Mouse (Mus musculus) neural tube, embryonic 13.5 days (tissue): ENCODE results near the gene Zdhhc1. TPM values are rescaled to one million over a fixed set of nuclear protein-coding genes. Genes with fewer than 3 reads are reported as not detected.

Source experiments
- ATAC-seq: fragments of 200-750 bp; cut with Nextera tagmentation; 2 replicates; pipeline ENCODE4 v1.8.0; 2017; ENCODE audit warnings: low read depth, mild to moderate bottlenecking, moderate TSS enrichment, moderate library complexity
- H3K27ac ChIP-seq: fragments of 300-500 bp; sonication (generic); replicated peaks from 2 replicates; pipeline ENCODE4 v1.5.1; 2015; ENCODE audit warnings: moderate library complexity, mild to moderate bottlenecking, inconsistent platforms
- H3K27me3 ChIP-seq: fragments of 300-500 bp; sonication (generic); 2 replicates; pipeline ENCODE4 v1.6.1; 2015; ENCODE audit warnings: mild to moderate bottlenecking, inconsistent platforms
- H3K36me3 ChIP-seq: fragments of 300-500 bp; sonication (generic); 2 replicates; pipeline ENCODE4 v1.6.1; 2015; ENCODE audit warnings: mild to moderate bottlenecking, inconsistent platforms
- H3K4me1 ChIP-seq: fragments of 300-500 bp; sonication (generic); replicated peaks from 2 replicates; pipeline ENCODE4 v1.6.1; 2015; ENCODE audit warnings: inconsistent platforms
- H3K4me2 ChIP-seq: fragments of 300-500 bp; sonication (generic); 2 replicates; pipeline ENCODE4 v1.6.1; 2015; ENCODE audit warnings: inconsistent platforms, mild to moderate bottlenecking, moderate library complexity
- H3K4me3 ChIP-seq: fragments of 300-500 bp; sonication (generic); 2 replicates; pipeline ENCODE4 v1.5.1; 2015; ENCODE audit warnings: mild to moderate bottlenecking, inconsistent platforms
- H3K9ac ChIP-seq: fragments of 300-500 bp; sonication (generic); 2 replicates; pipeline ENCODE4 v1.6.1; 2015; ENCODE audit warnings: moderate library complexity, mild to moderate bottlenecking, inconsistent platforms
- H3K9me3 ChIP-seq: fragments of 300-500 bp; sonication (generic); 2 replicates; pipeline ENCODE4 v1.6.1; 2016; ENCODE audit warnings: inconsistent platforms
- WGBS: fragments of 180-500 bp; shearing (Covaris S2); methylation state at CpG from one replicate; pipeline ENCODE4 v1.1.7; 2015; 5-methylcytosine and 5-hydroxymethylcytosine counted together
- polyA plus RNA-seq: library from polyadenylated mRNA; unstranded; fragments of >200 nt; fragmentation: Nextera tagmentation; extraction: Ambion mirVana; gene quantifications from 2 replicates; pipeline ENCODE4 v1.2.1, GENCODE M21; 2015

Zdhhc1 gene
- polyA plus RNA-seq, 1 experiment from 2014 or later = 31.9 TPM

- peaks cover 14% of the 10 kb centered on the region for H3K4me1 ChIP-seq
- no peak for ATAC-seq
- H3K9ac ChIP-seq = no peak overlapping the region
- H3K4me2 ChIP-seq = no peak overlapping the region
- H3K4me3 ChIP-seq = no peak overlapping the region
- 75% methylated on average over 3 of the region's 3 CpGs for WGBS
- H3K36me3 ChIP-seq = no peaks in the 10 kb centered on the region
- H3K9me3 ChIP-seq = no peaks in the 10 kb centered on the region
- no peaks in the 10 kb centered on the region for H3K27me3 ChIP-seq
- no peak overlapping the region for H3K27ac ChIP-seq
These were observed 8.6 kb downstream of the Zdhhc1 start for GRCm38 (mm10) chr8:105488082-105488481.

GRCm38 (mm10) chr8:105484392-105484791 lies 12.3 kb downstream of the Zdhhc1 start:
- Histone ChIP-seq H3K4me2 (no peak overlapping the region), H3K9me3 (no peaks in the 10 kb centered on the region), H3K9ac (no peak overlapping the region), H3K36me3 (peaks cover 6% of the 10 kb centered on the region; the same call in 1 of the 2 replicates), H3K27ac (0 out of 2 replicates have a peak overlapping the region, but pooled peaks have one; percentile 46), H3K4me1 (peaks cover 21% of the 10 kb centered on the region), H3K4me3 (no peak overlapping the region), H3K27me3 (no peaks in the 10 kb centered on the region)
- 18% methylated on average over 2 of the region's 2 CpGs for WGBS
- ATAC-seq = peak; percentile 61; the same call in 1 of the 2 replicates

- Histone ChIP-seq H3K27ac (0 out of 2 replicates have a peak overlapping the region, but pooled peaks have one; percentile 46), H3K9ac (no peak overlapping the region), H3K4me3 (no peak overlapping the region), H3K4me1 (peaks cover 21% of the 10 kb centered on the region), H3K27me3 (no peaks in the 10 kb centered on the region), H3K9me3 (no peaks in the 10 kb centered on the region), H3K4me2 (no peak overlapping the region), H3K36me3 (peaks cover 6% of the 10 kb centered on the region; the same call in 1 of the 2 replicates)
- ATAC-seq = peak; percentile 13; the same call in 1 of the 2 replicates
- 30% methylated on average over 3 of the region's 3 CpGs for WGBS
These were observed 12.7 kb downstream of the Zdhhc1 start for GRCm38 (mm10) chr8:105484030-105484368.

GRCm38 (mm10) chr8:105483212-105484029 lies 13.3 kb downstream of the Zdhhc1 start:
- Histone ChIP-seq H3K4me1 (peaks cover 21% of the 10 kb centered on the region), H3K4me2 (no peak overlapping the region), H3K9ac (no peak overlapping the region), H3K27me3 (no peaks in the 10 kb centered on the region), H3K4me3 (no peak overlapping the region), H3K36me3 (peaks cover 12% of the 10 kb centered on the region), H3K27ac (0 out of 2 replicates have a peak overlapping the region, but pooled peaks have one; percentile 46), H3K9me3 (no peaks in the 10 kb centered on the region)
- WGBS = 34% methylated on average over 14 of the region's 14 CpGs
- ATAC-seq = peak; percentile 51

GRCm38 (mm10) chr8:105482123-105482522 lies 14.6 kb downstream of the Zdhhc1 start:
- no peak for ATAC-seq
- Histone ChIP-seq H3K4me1 (peaks cover 22% of the 10 kb centered on the region), H3K4me3 (no peak overlapping the region)

GRCm38 (mm10) chr8:105481453-105481852 lies 15.2 kb downstream of the Zdhhc1 start:
- Histone ChIP-seq H3K27me3 (no peaks in the 10 kb centered on the region; the same call in 1 of the 2 replicates), H3K4me3 (no peak overlapping the region), H3K9ac (no peak overlapping the region), H3K36me3 (peaks cover 19% of the 10 kb centered on the region), H3K9me3 (no peaks in the 10 kb centered on the region), H3K4me2 (no peak overlapping the region), H3K4me1 (peaks cover 29% of the 10 kb centered on the region), H3K27ac (no peak overlapping the region)
- WGBS = 68% methylated on average over 6 of the region's 6 CpGs
- no peak for ATAC-seq

More at GRCm38 (mm10) chr8:105482123-105482522, 14.6 kb downstream of the Zdhhc1 start:
- Histone ChIP-seq H3K36me3 (peaks cover 19% of the 10 kb centered on the region), H3K9ac (no peak overlapping the region), H3K9me3 (no peaks in the 10 kb centered on the region), H3K27me3 (no peaks in the 10 kb centered on the region), H3K27ac (no peak overlapping the region), H3K4me2 (no peak overlapping the region)
- 87% methylated on average over 8 of the region's 8 CpGs for WGBS

GRCm38 (mm10) chr8:105481013-105481412 lies 15.7 kb downstream of the Zdhhc1 start:
- no peak overlapping the region for H3K27ac ChIP-seq
- H3K36me3 ChIP-seq = peaks cover 19% of the 10 kb centered on the region
- H3K4me3 ChIP-seq = no peak overlapping the region
- no peaks in the 10 kb centered on the region; the same call in 1 of the 2 replicates for H3K27me3 ChIP-seq
- no peak overlapping the region for H3K4me2 ChIP-seq
- 46% methylated on average over 2 of the region's 2 CpGs for WGBS
- no peak overlapping the region for H3K9ac ChIP-seq
- H3K9me3 ChIP-seq = no peaks in the 10 kb centered on the region
- H3K4me1 ChIP-seq = peaks cover 29% of the 10 kb centered on the region
- ATAC-seq = no peak

GRCm38 (mm10) chr8:105477792-105478191 lies 18.9 kb downstream of the Zdhhc1 start:
- no peak for ATAC-seq
- H3K9me3 ChIP-seq = no peaks in the 10 kb centered on the region
- H3K4me2 ChIP-seq = no peak overlapping the region
- H3K27ac ChIP-seq = no peak overlapping the region
- no peak overlapping the region for H3K9ac ChIP-seq
- peaks cover 19% of the 10 kb centered on the region for H3K36me3 ChIP-seq
- peaks cover 10% of the 10 kb centered on the region; the same call in 1 of the 2 replicates for H3K27me3 ChIP-seq
- peaks cover 46% of the 10 kb centered on the region for H3K4me1 ChIP-seq
- H3K4me3 ChIP-seq = no peak overlapping the region
- 86% methylated on average over 3 of the region's 3 CpGs for WGBS

- 40% methylated on average over 25 of the region's 25 CpGs for WGBS
- H3K9me3 ChIP-seq = no peaks in the 10 kb centered on the region
- 0 out of 2 replicates have a peak overlapping the region, but pooled peaks have one; percentile 20 for H3K4me2 ChIP-seq
- H3K27me3 ChIP-seq = peaks cover 15% of the 10 kb centered on the region; the same call in 1 of the 2 replicates
- H3K36me3 ChIP-seq = peaks cover 15% of the 10 kb centered on the region
- no peak overlapping the region for H3K4me3 ChIP-seq
- no peak for ATAC-seq
- peaks cover 54% of the 10 kb centered on the region for H3K4me1 ChIP-seq
- peak overlapping the region; percentile 34; the same call in 1 of the 2 replicates for H3K9ac ChIP-seq
- no peak overlapping the region for H3K27ac ChIP-seq
These were observed 19.9 kb downstream of the Zdhhc1 start for GRCm38 (mm10) chr8:105476628-105477413.

- Histone ChIP-seq H3K27ac (no peak overlapping the region), H3K9ac (no peak overlapping the region), H3K4me2 (no peak overlapping the region), H3K4me3 (no peak overlapping the region), H3K36me3 (peaks cover 12% of the 10 kb centered on the region), H3K27me3 (peaks cover 15% of the 10 kb centered on the region; the same call in 1 of the 2 replicates), H3K9me3 (no peaks in the 10 kb centered on the region), H3K4me1 (peaks cover 58% of the 10 kb centered on the region)
- no peak for ATAC-seq
- 89% methylated on average over 7 of the region's 7 CpGs for WGBS
These were observed 20.5 kb downstream of the Zdhhc1 start for GRCm38 (mm10) chr8:105476161-105476560.

GRCm38 (mm10) chr8:105475742-105476141 lies 21.0 kb downstream of the Zdhhc1 start:
- Histone ChIP-seq H3K36me3 (peaks cover 12% of the 10 kb centered on the region), H3K27ac (no peak overlapping the region), H3K27me3 (peaks cover 15% of the 10 kb centered on the region; the same call in 1 of the 2 replicates), H3K4me3 (no peak overlapping the region), H3K9ac (no peak overlapping the region), H3K4me1 (peaks cover 57% of the 10 kb centered on the region), H3K9me3 (no peaks in the 10 kb centered on the region), H3K4me2 (no peak overlapping the region)
- WGBS = 94% methylated on average over 8 of the region's 8 CpGs
- no peak for ATAC-seq

GRCm38 (mm10) chr8:105475254-105475653 lies 21.4 kb downstream of the Zdhhc1 start:
- ATAC-seq = no peak
- Histone ChIP-seq H3K27ac (peak overlapping the region; percentile 14; the same call in 1 of the 2 replicates), H3K4me3 (no peak overlapping the region), H3K4me1 (peaks cover 62% of the 10 kb centered on the region), H3K9me3 (no peaks in the 10 kb centered on the region), H3K9ac (peak overlapping the region; percentile 56), H3K27me3 (peaks cover 15% of the 10 kb centered on the region; the same call in 1 of the 2 replicates), H3K36me3 (peaks cover 12% of the 10 kb centered on the region), H3K4me2 (no peak overlapping the region)
- WGBS = 35% methylated on average over 4 of the region's 4 CpGs
